Mouse (Mus musculus) c-Kit-negative CD71-positive TER-119-positive erythroid progenitor cells, embryonic 14.5 days (primary cell): ENCODE results near the gene Kcnk15.

Experiments used
- DNase-seq: peaks from one replicate; pipeline ENCODE4 v3.0.0-alpha.2; 2013; ENCODE audit warnings: low read depth, low spot score

Gene Kcnk15

DNA sequence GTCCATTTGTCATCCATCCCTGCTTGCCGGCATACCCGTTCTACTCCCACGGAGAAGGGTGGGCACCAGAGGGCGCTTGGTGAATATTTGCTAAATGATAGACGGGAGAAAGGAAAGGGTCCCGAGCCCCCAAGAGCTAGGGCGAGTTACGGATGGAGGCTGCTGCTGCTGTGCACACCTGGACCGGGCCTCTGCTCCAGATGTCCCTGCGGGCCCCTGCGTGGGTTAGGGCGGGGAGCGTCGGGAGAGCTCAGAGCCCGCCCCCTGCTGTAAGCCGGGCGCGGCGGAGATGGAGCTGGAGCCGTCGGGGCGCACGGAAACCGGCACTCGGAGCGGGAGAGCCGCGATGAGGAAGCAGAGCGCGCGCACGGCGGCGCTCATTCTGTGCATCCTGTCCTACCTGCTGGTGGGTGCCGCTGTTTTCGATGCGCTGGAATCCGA lies at the start of gene Kcnk15:
TSS of gene Kcnk15 (plus strand) at position 191 of the 441 bp plus-strand sequence.
- DNase-seq, result no peak

DNA sequence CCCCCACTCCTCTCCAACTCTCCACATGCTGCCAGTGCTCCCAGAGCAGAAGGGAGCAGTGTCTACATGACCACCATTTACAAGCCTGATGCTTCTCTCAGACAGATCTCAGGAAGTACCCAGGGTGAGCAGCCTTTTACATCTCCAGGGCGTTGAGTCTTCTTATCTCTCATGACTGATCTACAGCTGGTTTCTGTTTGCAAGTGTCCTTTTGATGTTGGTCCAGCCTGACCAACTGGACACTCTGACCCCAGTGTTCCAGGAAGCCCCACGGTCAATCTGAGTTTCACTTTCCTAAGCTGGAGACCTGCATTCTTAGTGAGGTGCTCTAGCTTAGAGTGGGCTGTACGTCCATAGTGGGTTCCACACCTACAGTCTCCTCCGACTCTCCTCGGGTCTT lies 49.6 kb upstream of the Kcnk15 start:
- DNase-seq, result no peak

DNA sequence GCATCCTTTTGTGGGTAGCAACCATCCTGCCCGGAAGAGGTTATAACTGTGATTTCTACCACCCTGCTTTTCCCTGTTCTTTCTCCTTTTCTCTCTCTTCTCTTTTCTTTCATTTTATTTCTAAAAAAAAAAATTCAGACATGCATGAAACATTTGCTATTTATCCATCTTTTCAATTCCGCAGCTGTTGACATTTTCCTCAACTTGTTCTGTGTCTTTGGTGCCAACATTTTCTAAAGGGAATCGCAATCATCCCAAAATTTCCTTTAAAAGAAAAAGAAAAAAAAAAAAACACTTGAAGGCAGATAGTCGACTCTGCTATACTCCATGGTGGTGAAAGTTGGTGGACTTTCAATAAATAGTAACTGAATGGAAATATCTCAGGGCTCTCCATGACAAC lies 44.3 kb upstream of the Kcnk15 start:
- DNase-seq, result no peak

DNA sequence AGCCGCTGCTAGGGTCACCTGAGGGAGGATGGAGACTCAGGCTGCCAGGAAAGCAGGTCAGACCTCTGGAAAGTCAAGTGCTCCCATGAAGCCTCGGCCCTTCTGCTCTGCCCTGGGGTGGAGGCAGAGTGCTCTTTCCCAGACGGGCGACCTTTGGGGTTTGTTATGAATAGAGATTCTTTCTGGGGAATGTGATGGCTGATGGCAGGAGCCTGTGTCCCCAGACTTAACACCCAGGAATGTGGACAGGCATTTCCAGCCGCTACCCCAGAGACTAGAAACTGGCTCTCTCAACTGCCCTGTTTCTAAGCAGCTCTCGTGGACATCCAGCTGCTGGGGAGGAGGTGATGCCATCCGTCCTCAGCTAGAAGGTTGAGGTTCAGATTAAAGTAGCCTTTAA lies 43.7 kb upstream of the Kcnk15 start:
- no peak for DNase-seq

GRCm38 (mm10) chr2:163813077-163813476 lies 40.4 kb upstream of the Kcnk15 start:
- no peak for DNase-seq

DNA sequence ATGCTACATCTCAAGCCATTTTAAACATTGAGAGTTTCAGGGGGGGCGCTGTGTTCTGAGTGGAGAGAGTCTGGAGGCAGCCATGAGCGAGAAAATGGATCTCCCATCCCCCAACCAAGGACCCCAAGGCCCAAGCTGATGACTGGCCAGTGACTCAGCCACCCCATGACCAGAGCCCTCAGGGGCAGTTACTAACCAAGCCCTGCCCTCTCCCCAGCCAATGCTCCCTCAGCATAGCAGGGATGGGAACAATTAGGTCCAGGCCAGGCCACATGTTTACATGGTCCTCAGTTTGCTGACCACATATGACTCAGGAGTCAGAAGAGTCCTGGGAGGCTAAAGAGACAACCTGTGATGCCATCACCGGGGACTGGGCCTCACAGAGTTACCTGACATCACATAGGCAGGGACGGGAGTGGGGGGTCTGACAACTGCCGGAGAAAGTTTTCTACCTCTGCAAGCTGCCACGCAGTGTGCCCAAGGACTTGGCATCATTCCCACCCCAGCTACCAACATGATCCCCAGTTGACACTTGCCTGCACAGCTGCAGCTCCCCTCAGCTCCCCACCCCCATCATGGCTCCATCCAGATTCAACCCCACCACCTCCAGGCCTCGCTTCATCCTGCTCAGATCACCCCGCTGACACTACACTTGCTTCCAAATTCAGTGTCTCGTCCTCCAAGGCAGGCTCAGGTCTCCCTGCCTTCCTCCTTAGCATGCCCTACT lies 38.5 kb upstream of the Kcnk15 start:
- no peak for DNase-seq

GRCm38 (mm10) chr2:163820607-163821006 lies 32.8 kb upstream of the Kcnk15 start, which contains the start of gene Ccn5:
TSS of gene Ccn5 (plus strand) at chr2:163820861.
- DNase-seq, result no peak

- DNase-seq, result peak; percentile 27
These were observed 30.2 kb upstream of the Kcnk15 start for GRCm38 (mm10) chr2:163823248-163823647.

GRCm38 (mm10) chr2:163823771-163824170 lies 29.7 kb upstream of the Kcnk15 start:
- DNase-seq, result no peak

DNA sequence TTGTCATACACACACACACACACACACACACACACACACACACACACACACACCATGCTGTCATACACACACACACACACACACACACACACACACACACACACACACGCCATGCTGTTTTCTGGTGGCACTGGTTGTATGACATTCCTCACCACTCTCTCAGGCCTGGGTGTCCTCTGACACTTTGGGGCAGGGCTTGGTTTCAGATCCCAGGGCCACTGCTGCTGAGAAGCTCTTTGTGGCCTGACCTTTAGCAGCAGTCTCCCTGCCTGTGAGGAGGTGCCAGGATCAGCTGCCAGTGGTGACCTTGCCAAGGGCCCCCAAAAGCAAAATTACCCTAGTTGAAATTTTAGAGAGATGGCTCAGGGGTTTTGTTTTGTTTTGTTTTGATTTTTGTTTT lies 27.6 kb upstream of the Kcnk15 start:
- DNase-seq, result no peak

DNA sequence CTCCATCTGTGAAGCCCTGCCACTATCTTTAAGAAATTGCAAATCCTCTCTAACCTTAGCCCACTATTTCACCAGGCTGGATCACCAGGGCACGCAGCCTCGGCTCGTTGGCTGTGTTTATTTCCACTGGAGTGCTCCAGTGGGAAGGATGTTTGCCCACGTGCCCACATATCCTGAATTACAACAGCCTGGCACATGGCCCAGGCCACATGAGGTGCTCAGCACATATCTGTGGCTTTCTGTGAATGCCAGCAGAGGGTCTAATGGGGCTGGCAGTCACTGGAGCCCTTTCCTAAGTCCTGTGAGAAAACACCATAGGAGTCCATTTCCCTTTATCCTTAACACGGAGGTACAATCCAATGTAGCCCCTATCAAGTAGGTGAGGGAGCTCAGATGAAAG lies 27.0 kb upstream of the Kcnk15 start:
- no peak for DNase-seq

GRCm38 (mm10) chr2:163831163-163831562 lies 22.3 kb upstream of the Kcnk15 start:
- no peak for DNase-seq

- DNase-seq, result peak; percentile 35
These were observed 15.4 kb upstream of the Kcnk15 start for GRCm38 (mm10) chr2:163838043-163838442.

GRCm38 (mm10) chr2:163839519-163839918 lies 13.9 kb upstream of the Kcnk15 start:
- DNase-seq, result no peak

GRCm38 (mm10) chr2:163842043-163842442 lies 11.4 kb upstream of the Kcnk15 start:
- no peak for DNase-seq

GRCm38 (mm10) chr2:163857233-163857632 lies 3.8 kb downstream of the Kcnk15 start:
- no peak for DNase-seq

DNA sequence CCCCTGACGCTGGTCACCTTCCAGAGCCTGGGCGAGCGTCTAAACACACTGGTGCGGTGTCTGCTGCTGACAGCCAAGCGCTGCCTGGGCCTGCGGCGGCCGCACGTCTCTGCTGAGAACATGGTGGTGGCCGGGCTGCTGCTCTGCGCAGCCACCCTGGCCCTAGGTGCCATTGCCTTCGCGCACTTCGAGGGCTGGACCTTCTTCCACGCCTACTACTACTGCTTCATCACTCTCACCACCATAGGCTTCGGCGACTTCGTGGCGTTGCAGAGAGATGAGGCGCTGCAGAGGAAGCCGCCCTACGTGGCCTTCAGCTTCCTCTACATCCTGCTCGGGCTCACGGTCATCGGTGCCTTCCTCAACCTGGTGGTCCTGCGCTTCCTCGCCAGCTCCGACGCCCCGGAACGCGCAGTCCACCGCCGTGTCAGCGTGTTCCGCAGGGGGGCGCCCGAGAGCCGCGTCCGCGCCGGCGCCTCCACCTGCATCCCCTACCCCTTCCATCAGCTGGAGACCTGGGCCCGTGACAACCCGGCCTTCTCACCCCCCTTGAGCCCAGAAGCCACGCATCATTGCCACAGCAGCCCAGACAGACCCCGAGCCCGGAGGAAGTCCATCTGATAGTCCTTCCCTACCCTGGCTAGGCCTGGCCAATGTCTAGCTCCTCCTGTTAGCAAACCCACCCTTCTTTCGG lies 5.0 kb downstream of the Kcnk15 start:
- DNase-seq, result no peak

DNA sequence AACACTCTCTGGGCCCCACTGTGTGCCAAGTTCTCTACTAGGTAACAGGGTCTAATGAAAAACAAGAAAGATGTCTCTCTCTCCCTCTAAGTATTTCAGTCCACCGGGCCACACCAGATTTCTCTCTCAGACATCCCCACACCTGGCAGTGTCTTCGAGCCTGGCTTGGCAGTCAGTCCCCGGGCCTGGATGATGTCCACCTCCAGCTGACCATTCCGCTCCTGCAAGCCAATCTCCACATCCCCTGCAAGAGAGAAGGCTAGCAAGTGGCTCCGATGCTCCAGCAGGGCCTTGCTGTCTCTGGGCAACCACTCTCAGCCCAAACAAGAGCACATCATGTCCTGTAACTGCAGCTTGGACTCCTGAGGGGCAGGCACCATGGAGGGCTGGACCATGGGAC lies 11.9 kb downstream of the Kcnk15 start:
- DNase-seq, result no peak

- no peak for DNase-seq
These were observed 12.6 kb downstream of the Kcnk15 start for GRCm38 (mm10) chr2:163866061-163866460.

GRCm38 (mm10) chr2:163869783-163870182 lies 16.3 kb downstream of the Kcnk15 start:
- no peak for DNase-seq

DNA sequence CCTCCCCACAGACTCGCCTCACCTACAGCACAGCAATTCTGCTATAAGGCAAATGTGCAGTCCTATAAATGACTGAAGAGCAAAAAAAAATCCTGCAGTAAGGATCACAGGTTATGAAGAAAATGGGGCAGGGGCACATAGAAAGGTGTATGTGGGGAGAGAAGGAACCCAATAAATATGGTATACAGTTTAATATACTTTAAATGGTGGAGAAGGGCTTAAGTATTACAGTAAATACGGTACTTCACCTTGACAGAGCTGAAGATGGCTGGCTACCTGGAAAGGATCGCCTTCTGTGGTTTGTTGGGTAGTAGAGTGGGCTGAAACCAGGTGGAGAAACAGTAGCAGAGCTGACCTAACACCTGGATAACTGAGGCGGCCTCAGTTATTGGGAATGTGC lies 17.8 kb downstream of the Kcnk15 start:
- DNase-seq, result no peak

DNA sequence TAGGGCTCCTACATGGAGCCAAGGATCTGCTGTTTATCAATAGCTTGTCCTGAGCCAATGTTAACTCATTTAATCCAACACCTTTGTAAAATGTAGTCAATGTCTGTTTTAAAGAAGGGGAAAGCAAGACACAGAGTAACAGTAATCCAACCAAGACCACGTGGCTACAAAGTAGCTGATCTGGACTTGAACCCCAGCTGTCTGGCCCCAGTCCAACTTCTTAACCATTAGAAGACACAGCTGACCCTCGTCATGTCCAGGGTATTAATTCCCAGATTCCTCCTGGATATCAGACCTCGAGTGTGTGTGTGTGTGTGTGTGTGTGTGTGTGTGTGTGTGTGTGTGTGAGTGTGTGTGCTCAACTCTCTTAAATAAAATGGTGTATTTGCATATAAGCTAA lies 18.5 kb downstream of the Kcnk15 start:
- no peak for DNase-seq

DNA sequence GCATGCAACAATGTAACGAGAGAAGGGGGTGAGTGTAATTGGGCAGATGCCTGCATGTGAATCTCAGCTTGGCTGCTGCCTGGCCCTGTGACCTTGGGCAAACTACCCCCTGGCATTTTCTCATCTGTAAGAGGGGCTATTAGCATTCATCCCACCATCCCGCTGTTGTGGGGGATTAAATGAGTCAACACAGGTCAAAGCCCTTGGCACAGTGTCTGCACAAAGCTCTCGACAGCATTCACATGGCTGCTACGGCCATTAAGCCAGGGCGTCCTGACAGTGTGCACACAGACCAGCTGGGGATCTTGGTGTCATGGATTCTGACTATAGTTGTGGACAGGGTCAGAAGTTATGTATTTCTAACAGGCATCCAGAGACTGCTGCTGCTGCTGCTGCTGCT lies 21.4 kb downstream of the Kcnk15 start:
- no peak for DNase-seq
